Mouse (Mus musculus): ENCODE measurements around the gene Slc16a6.

DNA sequence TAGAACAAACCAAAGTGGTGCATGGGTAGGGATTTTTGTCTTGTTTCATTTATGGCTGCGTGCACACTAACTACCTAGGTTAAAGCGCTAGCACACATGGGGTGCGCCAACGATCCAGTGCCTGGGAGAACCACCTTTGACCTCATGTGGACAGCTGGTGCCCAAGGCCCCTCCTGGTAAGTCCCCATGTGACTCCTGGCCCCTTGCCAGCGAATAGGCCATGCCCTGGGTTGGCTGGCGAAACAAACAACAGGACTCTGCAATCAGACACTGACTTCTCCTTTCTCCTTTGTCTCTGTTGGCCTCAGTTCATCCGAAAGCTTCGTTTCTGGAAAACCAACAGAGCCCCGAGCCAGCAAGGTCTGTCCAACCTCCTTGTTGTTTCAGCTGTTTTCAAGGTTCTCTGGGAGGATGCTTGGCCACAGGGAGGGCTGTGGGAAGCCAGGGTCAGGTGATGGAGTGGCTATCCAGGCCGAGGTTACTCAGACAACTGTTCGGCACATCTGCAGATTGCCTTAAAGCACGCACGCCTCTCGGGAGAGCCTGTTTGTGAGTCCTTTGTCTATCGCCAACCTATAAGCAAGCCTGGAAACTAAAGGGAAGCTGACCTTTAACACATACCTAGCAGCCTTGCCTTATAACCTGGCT is 12.1 kb upstream of the Slc16a6 start:
- no peak for TF ChIP-seq CTCF (IDR thresholded peaks at IDR 0.05; ENCODE audit: control insufficient read depth, insufficient read depth, low read length)
- TF ChIP-seq POLR2A (IDR thresholded peaks at IDR 0.05; ENCODE audit: borderline replicate concordance, control insufficient read depth, low read depth, low read length): no peak

Data from bone marrow, adult 2 months (tissue).